Mouse (Mus musculus) heart, adult 2 months (tissue): ENCODE results near the gene Hist1h1e. TPM values are rescaled to one million over a fixed set of nuclear protein-coding genes. Genes with fewer than 3 reads are reported as not detected.
"Not testable (repeated sequence)": the region's sequence is repeated elsewhere in the genome, so short reads cannot be mapped to it uniquely, and the experiment has no call there.

Experiments
- DNase-seq, 2 experiments: peaks; one replicate each; pipeline ENCODE4 v3.0.0; 2021
- H3K27ac ChIP-seq: fragments of 200-600 bp; 2 replicates; pipeline ENCODE4 v1.8.1; 2022
- H3K27me3 ChIP-seq: fragments of 200-500 bp; 2 replicates; pipeline ENCODE4 v1.6.1; 2012; ENCODE audit warnings: mild to moderate bottlenecking, low read length, inconsistent platforms, mixed read lengths; ENCODE audit not compliant: control insufficient read depth, insufficient read depth
- H3K36me3 ChIP-seq: fragments of 200-500 bp; 2 replicates; pipeline ENCODE4 v1.6.1; 2012; ENCODE audit warnings: low read length, inconsistent platforms; ENCODE audit not compliant: control insufficient read depth, insufficient read depth
- H3K4me1 ChIP-seq: fragments of 200-500 bp; 2 replicates; pipeline ENCODE4 v1.6.1; 2011; ENCODE audit warnings: low read length; ENCODE audit not compliant: control insufficient read depth, insufficient read depth
- H3K4me3 ChIP-seq: fragments of 200-600 bp; 2 replicates; pipeline ENCODE4 v1.8.1; 2022
- H3K79me2 ChIP-seq: fragments of 200-500 bp; replicated peaks from 2 replicates; pipeline ENCODE4 v1.6.1; 2012; ENCODE audit warnings: mild to moderate bottlenecking, inconsistent platforms, low read length, moderate library complexity, mixed read lengths; ENCODE audit not compliant: control insufficient read depth, insufficient read depth
- H3K9ac ChIP-seq: fragments of 200-500 bp; 2 replicates; pipeline ENCODE4 v1.6.1; 2012; ENCODE audit warnings: low read depth, mild to moderate bottlenecking, control low read depth, inconsistent platforms, low read length, mixed read lengths
- CTCF ChIP-seq: fragments of 200-600 bp; IDR thresholded peaks from 2 replicates; pipeline ENCODE4 v1.8.1; 2022; ENCODE audit warnings: antibody characterized with exemption, mild to moderate bottlenecking, moderate library complexity
- EP300 ChIP-seq: fragments of 200-500 bp; IDR thresholded peaks from 2 replicates; pipeline ENCODE4 v1.6.1; 2011; ENCODE audit warnings: low read depth, low read length, control low read depth; ENCODE audit not compliant: insufficient read depth
- POLR2A ChIP-seq: fragments of 200-500 bp; IDR thresholded peaks from 2 replicates; pipeline ENCODE4 v1.6.1; 2011; ENCODE audit warnings: mild to moderate bottlenecking, low read depth, low read length, control low read depth; ENCODE audit not compliant: insufficient read depth
- WGBS: fragments of 180-500 bp; shearing (Covaris S2); methylation state at CpG from one replicate; pipeline ENCODE4 v1.1.7; 2018; 5-methylcytosine and 5-hydroxymethylcytosine counted together
- intact Hi-C: fragments of 180-260 bp; cut with DNase I; formaldehyde crosslinking; loops from one replicate; pipeline ENCODE4 v1.15.1; 2025
- microRNA-seq, 2 experiments: library from miRNA; unstranded; fragments of <30 nt; microRNA quantifications; one replicate each; pipeline ENCODE4 v1.2.0; 2021
- polyA plus RNA-seq: library from polyadenylated mRNA; depleted of rRNA; stranded (reverse); fragments of >200 nt; gene quantifications from 2 replicates; pipeline ENCODE4 v1.2.3, GENCODE M21; 2012; rRNA removed
- total RNA-seq, 2 experiments: library from RNA; stranded (reverse); gene quantifications; 2 replicates each; pipeline ENCODE4 v1.2.3; 2021

Gene Hist1h1e
- total and polyA plus RNA-seq, 3 experiments = 1.3 to 28.8 (median 20.4) TPM

- H3K79me2 ChIP-seq, DNase-seq, intact Hi-C loops, H3K27me3 ChIP-seq, H3K36me3 ChIP-seq, H3K4me1 ChIP-seq: not testable (repeated sequence)
- peak overlapping the region; percentile 65 for H3K9ac ChIP-seq
- H3K27ac ChIP-seq = peak overlapping the region; percentile 87
- WGBS = 2% methylated on average over 18 of the region's 34 CpGs
- peak overlapping the region; percentile 63 for H3K4me3 ChIP-seq
- 0 out of 2 replicates have a peak, but pooled peaks have one; percentile 6 for TF ChIP-seq POLR2A
These were observed 50.7 kb downstream of the Hist1h1e start for GRCm38 (mm10) chr13:23571504-23572217.

GRCm38 (mm10) chr13:23571022-23571503 is 51.3 kb downstream of the Hist1h1e start, which contains the start of the genes Hist1h2ae and Hist1h2bg:
TSS of gene Hist1h2ae (minus strand) at chr13:23571220.
TSS of gene Hist1h2bg (plus strand) at chr13:23571396.
- intact Hi-C loops = no loop called here
- peak within 1 kb of the TSS; percentile 65 for H3K9ac ChIP-seq
- DNase-seq = peak; percentile 77 to 79
- H3K36me3 ChIP-seq = peaks cover 6% of the 10 kb centered on the region
- no peaks in the 10 kb centered on the region for H3K79me2 ChIP-seq
- peak within 1 kb of the TSS; percentile 63 for H3K4me3 ChIP-seq
- under 1% methylated on average over 18 of the region's 18 CpGs for WGBS
- peaks cover 4% of the 10 kb centered on the region for H3K4me1 ChIP-seq
- no peaks in the 10 kb centered on the region for H3K27me3 ChIP-seq
- TF ChIP-seq POLR2A = peak; percentile 57; the same call in 1 of the 2 replicates
- TF ChIP-seq EP300 = no peak
- TF ChIP-seq CTCF = no peak
- peak within 1 kb of the TSS; percentile 87 for H3K27ac ChIP-seq

Small RNAs within 50 kb of the gene (microRNA-seq; reads per million reads assigned to microRNA genes)
- gene Gm44359 (0 reads per million in 2 experiments), gene Gm44394 (0 reads per million in 2 experiments)

Other genes starting within 250 kb of the Hist1h1e start
Only the 30 nearest of the 36 such genes appear.
- gene Btn2a2, start 133.7 kb downstream of the Hist1h1e start, total RNA-seq = not detected
- gene Btn2a2, start 133.7 kb downstream of the Hist1h1e start, polyA plus RNA-seq = not detected in 2 replicates
- 100 to 1,000 TPM; 212 to 239 TPM for gene Hist1h4h, start 91.5 kb downstream of the Hist1h1e start, total RNA-seq
- 53.1 and 61.9 TPM in 2 replicates for gene Hist1h4h, start 91.5 kb downstream of the Hist1h1e start, polyA plus RNA-seq
- 1 to 10 TPM; 4.4 to 9.8 TPM for gene Hist1h2af, start 88.7 kb downstream of the Hist1h1e start, total RNA-seq
- 1.9 and 2.0 TPM in 2 replicates for gene Hist1h2af, start 88.7 kb downstream of the Hist1h1e start, polyA plus RNA-seq
- gene Hist1h3g, start 87.1 kb downstream of the Hist1h1e start, total RNA-seq = 1 to 10 TPM in 1 of 2 experiments, under 1 TPM in 1; 0.94 to 2.1 TPM
- gene Hist1h3g, start 87.1 kb downstream of the Hist1h1e start, polyA plus RNA-seq = 0.80 and 1.8 TPM in 2 replicates
- gene Hist1h2bh, start 79.2 kb downstream of the Hist1h1e start, total RNA-seq = 1 to 10 TPM; 1.1 to 1.2 TPM
- 0.29 and 0.61 TPM in 2 replicates for gene Hist1h2bh, start 79.2 kb downstream of the Hist1h1e start, polyA plus RNA-seq
- 1 to 10 TPM; 5.1 to 5.5 TPM for gene Hist1h3f, start 78.5 kb downstream of the Hist1h1e start, total RNA-seq
- 0.94 and 1.1 TPM in 2 replicates for gene Hist1h3f, start 78.5 kb downstream of the Hist1h1e start, polyA plus RNA-seq
- 10 to 100 TPM; 14.7 to 19.6 TPM for gene Hist1h4f, start 70.9 kb downstream of the Hist1h1e start, total RNA-seq
- 0.88 TPM in 1 of 2 replicates, not detected in the other for gene Hist1h4f, start 70.9 kb downstream of the Hist1h1e start, polyA plus RNA-seq
- under 1 TPM; 0.86 to 0.91 TPM for gene Hist1h1d, start 69.3 kb downstream of the Hist1h1e start, total RNA-seq
- 0.04 and 0.09 TPM in 2 replicates for gene Hist1h1d, start 69.3 kb downstream of the Hist1h1e start, polyA plus RNA-seq
- 10 to 100 TPM; 14.0 to 14.6 TPM for gene Hist1h3e, start 60.2 kb downstream of the Hist1h1e start, total RNA-seq
- 1.8 and 2.0 TPM in 2 replicates for gene Hist1h3e, start 60.2 kb downstream of the Hist1h1e start, polyA plus RNA-seq
- 1 to 10 TPM; 1.8 to 2.8 TPM for gene Hist1h2ae, start 51.3 kb downstream of the Hist1h1e start, total RNA-seq
- gene Hist1h2ae, start 51.3 kb downstream of the Hist1h1e start, polyA plus RNA-seq = 0.49 and 0.50 TPM in 2 replicates
- 10 to 100 TPM; 16.4 to 19.5 TPM for gene Hist1h2bg, start 51.2 kb downstream of the Hist1h1e start, total RNA-seq
- gene Hist1h2bg, start 51.2 kb downstream of the Hist1h1e start, polyA plus RNA-seq = 3.3 TPM in 2 replicates
- gene Hist1h2bf, start 48.4 kb downstream of the Hist1h1e start, total RNA-seq = 1 to 10 TPM; 5.2 to 8.4 TPM
- 1.00 TPM in 1 of 2 replicates, not detected in the other for gene Hist1h2bf, start 48.4 kb downstream of the Hist1h1e start, polyA plus RNA-seq
- gene Hist1h2ad, start 48.2 kb downstream of the Hist1h1e start, total RNA-seq = 1 to 10 TPM; 1.4 to 2.8 TPM
- 0.61 TPM in 1 of 2 replicates, not detected in the other for gene Hist1h2ad, start 48.2 kb downstream of the Hist1h1e start, polyA plus RNA-seq
- 1 to 10 TPM; 1.5 to 2.3 TPM for gene Hist1h3d, start 46.8 kb downstream of the Hist1h1e start, total RNA-seq
- gene Hist1h3d, start 46.8 kb downstream of the Hist1h1e start, polyA plus RNA-seq = 1.1 and 1.6 TPM in 2 replicates
- 10 to 100 TPM; 47.3 to 51.7 TPM for gene Hist1h4d, start 41.0 kb downstream of the Hist1h1e start, total RNA-seq
- 1.7 and 2.5 TPM in 2 replicates for gene Hist1h4d, start 41.0 kb downstream of the Hist1h1e start, polyA plus RNA-seq
- 1 to 10 TPM; 8.8 to 9.8 TPM for gene Hist1h2be, start 1.4 kb downstream of the Hist1h1e start, total RNA-seq
- gene Hist1h2be, start 1.4 kb downstream of the Hist1h1e start, polyA plus RNA-seq = 2.4 and 4.9 TPM in 2 replicates
- 1 to 10 TPM; 1.3 to 1.6 TPM for gene Hist1h2ac, start 61.4 kb upstream of the Hist1h1e start, total RNA-seq
- 0.57 and 0.76 TPM in 2 replicates for gene Hist1h2ac, start 61.4 kb upstream of the Hist1h1e start, polyA plus RNA-seq
- 10 to 100 TPM; 73.4 to 78.7 TPM for gene Hist1h2bc, start 61.6 kb upstream of the Hist1h1e start, total RNA-seq
- 119 and 135 TPM in 2 replicates for gene Hist1h2bc, start 61.6 kb upstream of the Hist1h1e start, polyA plus RNA-seq
- not detected for gene Hist1h1t, start 73.3 kb upstream of the Hist1h1e start, total RNA-seq
- gene Hist1h1t, start 73.3 kb upstream of the Hist1h1e start, polyA plus RNA-seq = not detected in 2 replicates
- gene Hist1h4c, start 75.9 kb upstream of the Hist1h1e start, total RNA-seq = 10 to 100 TPM; 42.3 to 45.8 TPM
- 1.5 and 3.2 TPM in 2 replicates for gene Hist1h4c, start 75.9 kb upstream of the Hist1h1e start, polyA plus RNA-seq
- gene Hfe, start 88.3 kb upstream of the Hist1h1e start, total RNA-seq = 10 to 100 TPM; 58.9 to 62.8 TPM
- 16.8 and 21.1 TPM in 2 replicates for gene Hfe, start 88.3 kb upstream of the Hist1h1e start, polyA plus RNA-seq
- gene Hist1h1c, start 116.2 kb upstream of the Hist1h1e start, total RNA-seq = 100 to 1,000 TPM; 147 to 185 TPM
- gene Hist1h1c, start 116.2 kb upstream of the Hist1h1e start, polyA plus RNA-seq = 55.5 and 80.0 TPM in 2 replicates
- gene Hist1h3c, start 123.0 kb upstream of the Hist1h1e start, total RNA-seq = 1 to 10 TPM in 1 of 2 experiments, not detected in 1; 2.5 TPM
- gene Hist1h3c, start 123.0 kb upstream of the Hist1h1e start, polyA plus RNA-seq = 0.64 TPM in 1 of 2 replicates, not detected in the other
- 1 to 10 TPM; 3.2 to 4.9 TPM for gene Hist1h2bb, start 124.2 kb upstream of the Hist1h1e start, total RNA-seq
- gene Hist1h2bb, start 124.2 kb upstream of the Hist1h1e start, polyA plus RNA-seq = 0.47 and 0.76 TPM in 2 replicates
- 1 to 10 TPM; 4.4 to 6.7 TPM for gene Hist1h2ab, start 128.6 kb upstream of the Hist1h1e start, total RNA-seq
- gene Hist1h2ab, start 128.6 kb upstream of the Hist1h1e start, polyA plus RNA-seq = 0.51 TPM in 1 of 2 replicates, not detected in the other
- 1 to 10 TPM; 6.4 to 8.0 TPM for gene Hist1h3b, start 129.7 kb upstream of the Hist1h1e start, total RNA-seq
- 1.7 TPM in 1 of 2 replicates, not detected in the other for gene Hist1h3b, start 129.7 kb upstream of the Hist1h1e start, polyA plus RNA-seq
- gene Hist1h4b, start 134.5 kb upstream of the Hist1h1e start, total RNA-seq = 10 to 100 TPM in 1 of 2 experiments, 1 to 10 TPM in 1; 4.9 to 11.3 TPM
- gene Hist1h4b, start 134.5 kb upstream of the Hist1h1e start, polyA plus RNA-seq = 1.1 TPM in 1 of 2 replicates, not detected in the other
- gene Hist1h4a, start 138.7 kb upstream of the Hist1h1e start, total RNA-seq = 1 to 10 TPM; 6.2 to 7.2 TPM
- gene Hist1h4a, start 138.7 kb upstream of the Hist1h1e start, polyA plus RNA-seq = 0.47 TPM in 1 of 2 replicates, not detected in the other
- 1 to 10 TPM; 5.1 to 8.9 TPM for gene Hist1h3a, start 139.8 kb upstream of the Hist1h1e start, total RNA-seq
- not detected in 2 replicates for gene Hist1h3a, start 139.8 kb upstream of the Hist1h1e start, polyA plus RNA-seq
- 1 to 10 TPM; 2.0 to 3.4 TPM for gene Hist1h1a, start 141.1 kb upstream of the Hist1h1e start, total RNA-seq
- 0.21 and 0.26 TPM in 2 replicates for gene Hist1h1a, start 141.1 kb upstream of the Hist1h1e start, polyA plus RNA-seq